Mouse (Mus musculus): ENCODE measurements around the gene Krtap19-2. TPM values are rescaled to one million over a fixed set of nuclear protein-coding genes. Genes with fewer than 3 reads are reported as not detected.

Gene Krtap19-2
- polyA plus RNA-seq (2012), result not detected in 2 replicates

DNA sequence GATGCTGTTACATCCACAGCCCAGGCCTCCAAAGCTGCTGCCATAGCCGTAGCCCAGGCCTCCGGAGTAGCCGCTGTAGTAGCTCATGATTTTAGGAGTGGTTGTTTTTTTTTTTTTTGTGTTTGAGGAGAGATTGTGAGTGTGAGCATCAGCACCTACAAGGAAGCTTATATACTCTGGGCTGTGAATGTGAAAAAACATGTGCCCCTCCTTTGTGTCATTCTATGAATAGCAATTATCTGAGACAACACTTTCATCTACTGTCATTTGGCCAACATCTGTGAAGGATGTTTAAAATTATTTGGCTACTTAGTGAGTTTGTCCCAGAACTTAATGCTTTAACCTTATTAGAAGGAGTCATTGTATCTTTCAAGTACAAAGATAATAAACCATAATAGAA is at the start of gene Krtap19-2:
TSS of gene Krtap19-2 (minus strand) at position 101 of the 400 bp plus-strand sequence.

GRCm38 (mm10) chr16:88896357-88896756 is 22.3 kb upstream of the Krtap19-2 start, which contains the start of gene Krtap19-5:
Krtap19-5 (minus strand) TSS chr16:88896457.

GRCm38 (mm10) chr16:88884989-88885388 is 10.9 kb upstream of the Krtap19-2 start, which contains the start of gene Krtap19-4:
Krtap19-4 (minus strand) TSS chr16:88885089.

DNA sequence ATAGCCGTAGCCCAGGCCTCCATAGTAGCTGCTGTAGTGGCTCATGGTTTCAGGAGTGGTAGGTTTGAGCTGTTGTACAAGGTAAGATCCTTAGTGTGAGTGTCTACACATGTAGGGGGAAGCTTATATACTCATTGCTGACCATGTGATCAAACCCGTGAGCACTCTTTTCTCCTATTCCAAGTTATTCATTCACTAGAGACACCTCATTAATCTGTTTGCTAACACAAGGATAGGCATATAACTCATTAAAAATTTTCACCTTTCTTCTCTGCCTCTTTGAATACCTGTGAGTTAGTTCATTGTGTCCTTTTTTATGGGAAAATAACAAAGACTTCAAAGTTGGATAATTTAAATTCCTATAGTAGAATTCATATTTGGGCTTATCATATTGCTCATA is 3.9 kb upstream of the Krtap19-2 start, which contains the start of gene Krtap19-3:
TSS of gene Krtap19-3 (minus strand) at position 101 of the 400 bp plus-strand sequence.

GRCm38 (mm10) chr16:88869311-88869710 is 4.8 kb downstream of the Krtap19-2 start, which contains the start of gene Krtap19-1:
Krtap19-1 (minus strand) TSS chr16:88869411.

GRCm38 (mm10) chr16:88826095-88826652 is 47.9 kb downstream of the Krtap19-2 start, which contains the start of gene Krtap14:
Krtap14 (minus strand) TSS chr16:88826145.

Other genes with a start within 250 kb of the Krtap19-2 start
- gene 2310079G19Rik, start 246.6 kb downstream of the Krtap19-2 start, polyA plus RNA-seq (2012), result not detected in 2 replicates
- gene Krtap26-1, start 226.5 kb downstream of the Krtap19-2 start, polyA plus RNA-seq (2012), result not detected in 2 replicates
- gene Krtap27-1, start 202.6 kb downstream of the Krtap19-2 start, polyA plus RNA-seq (2012), result not detected in 2 replicates
- not detected in 2 replicates for gene 2310061N02Rik, start 166.3 kb downstream of the Krtap19-2 start, polyA plus RNA-seq (2012)
- gene Krtap13-1, start 145.4 kb downstream of the Krtap19-2 start, polyA plus RNA-seq (2012), result 0.13 TPM in 1 of 2 replicates, not detected in the other
- 0.10 TPM in 1 of 2 replicates, not detected in the other for gene Krtap13, start 122.6 kb downstream of the Krtap19-2 start, polyA plus RNA-seq (2012)
- not detected in 2 replicates for gene 2310034C09Rik, start 115.4 kb downstream of the Krtap19-2 start, polyA plus RNA-seq (2012)
- not detected in 2 replicates for gene 2310057N15Rik, start 100.1 kb downstream of the Krtap19-2 start, polyA plus RNA-seq (2012)
- not detected in 2 replicates for gene Gm5965, start 96.4 kb downstream of the Krtap19-2 start, polyA plus RNA-seq (2012)
- not detected in 2 replicates for gene Gm20741, start 62.0 kb downstream of the Krtap19-2 start, polyA plus RNA-seq (2012)
- not detected in 2 replicates for gene Krtap15, start 54.1 kb downstream of the Krtap19-2 start, polyA plus RNA-seq (2012)
- gene Krtap14, start 48.1 kb downstream of the Krtap19-2 start, polyA plus RNA-seq (2012), result not detected in 2 replicates
- not detected in 2 replicates for gene Krtap19-1, start 4.9 kb downstream of the Krtap19-2 start, polyA plus RNA-seq (2012)
- gene Krtap19-3, start 3.8 kb upstream of the Krtap19-2 start, polyA plus RNA-seq (2012), result not detected in 2 replicates
- gene Krtap19-4, start 10.8 kb upstream of the Krtap19-2 start, polyA plus RNA-seq (2012), result not detected in 2 replicates
- gene Krtap19-5, start 22.2 kb upstream of the Krtap19-2 start, polyA plus RNA-seq (2012), result not detected in 2 replicates
- gene Krtap19-9b, start 58.0 kb upstream of the Krtap19-2 start, polyA plus RNA-seq (2012), result not detected in 2 replicates
- gene Krtap16-3, start 88.6 kb upstream of the Krtap19-2 start, polyA plus RNA-seq (2012), result not detected in 2 replicates
- gene Krtap22-2, start 136.5 kb upstream of the Krtap19-2 start, polyA plus RNA-seq (2012), result not detected in 2 replicates
- gene Gm10229, start 141.0 kb upstream of the Krtap19-2 start, polyA plus RNA-seq (2012), result not detected in 2 replicates
- not detected in 2 replicates for gene Krtap6-1, start 157.4 kb upstream of the Krtap19-2 start, polyA plus RNA-seq (2012)
- gene Gm10228, start 167.2 kb upstream of the Krtap19-2 start, polyA plus RNA-seq (2012), result 0.28 TPM in 1 of 2 replicates, not detected in the other
- not detected in 2 replicates for gene Krtap6-5, start 173.6 kb upstream of the Krtap19-2 start, polyA plus RNA-seq (2012)
- not detected in 2 replicates for gene 1110025L11Rik, start 189.7 kb upstream of the Krtap19-2 start, polyA plus RNA-seq (2012)
- gene Krtap6-3, start 209.7 kb upstream of the Krtap19-2 start, polyA plus RNA-seq (2012), result not detected in 2 replicates